Mouse (Mus musculus) testis, adult 2 months (tissue): ENCODE data around the gene Ntan1. TPM values are rescaled to one million over a fixed set of nuclear protein-coding genes. Genes with fewer than 3 reads are reported as not detected.

ENCODE experiments used
- H3K27ac ChIP-seq: fragments of 200-500 bp; 2 replicates; pipeline ENCODE4 v1.5.1; 2012; ENCODE audit warnings: low read depth, low read length; ENCODE audit not compliant: control insufficient read depth, insufficient read depth
- H3K27me3 ChIP-seq: fragments of 200-500 bp; 2 replicates; pipeline ENCODE4 v1.6.1; 2012; ENCODE audit warnings: mild to moderate bottlenecking, low read length, moderate library complexity; ENCODE audit not compliant: control insufficient read depth, insufficient read depth
- H3K36me3 ChIP-seq: fragments of 200-500 bp; 2 replicates; pipeline ENCODE4 v1.6.1; 2012; ENCODE audit warnings: mild to moderate bottlenecking, low read length; ENCODE audit not compliant: control insufficient read depth, insufficient read depth
- H3K4me1 ChIP-seq: fragments of 200-500 bp; 2 replicates; pipeline ENCODE4 v1.6.1; 2012; ENCODE audit warnings: low read length; ENCODE audit not compliant: control insufficient read depth, insufficient read depth
- H3K4me3 ChIP-seq: fragments of 200-500 bp; 2 replicates; pipeline ENCODE4 v1.5.1; 2012; ENCODE audit warnings: low read depth, mild to moderate bottlenecking, low read length, moderate library complexity, mixed read lengths; ENCODE audit not compliant: control insufficient read depth
- CTCF ChIP-seq: fragments of 200-500 bp; IDR thresholded peaks from 2 replicates; pipeline ENCODE4 v1.5.1; 2012; ENCODE audit warnings: low read depth, mild to moderate bottlenecking, inconsistent platforms, low read length, moderate library complexity; ENCODE audit not compliant: control insufficient read depth, insufficient read depth, insufficient replicate concordance
- POLR2A ChIP-seq: fragments of 200-500 bp; IDR thresholded peaks from 2 replicates; pipeline ENCODE4 v1.6.1; 2012; ENCODE audit warnings: low read depth, mild to moderate bottlenecking, inconsistent platforms, low read length, moderate library complexity; ENCODE audit not compliant: control insufficient read depth
- polyA plus RNA-seq: library from polyadenylated mRNA; depleted of rRNA; stranded (reverse); fragments of >200 nt; gene quantifications from 2 replicates; pipeline ENCODE4 v1.2.3, GENCODE M21; 2012

The Ntan1 gene
- polyA plus RNA-seq, 1 experiment, result 21.6 TPM

- Histone ChIP-seq H3K4me3 (peak overlapping the region; percentile 87), H3K27ac (no peak overlapping the region; the same call in 1 of the 2 replicates), H3K4me1 (peaks cover 7% of the 10 kb centered on the region), H3K36me3 (no peaks in the 10 kb centered on the region), H3K27me3 (no peaks in the 10 kb centered on the region)
- TF ChIP-seq CTCF (no peak), POLR2A (no peak)
These were observed 1.3 kb downstream of the Ntan1 start for GRCm38 (mm10) chr16:13819806-13820500.

GRCm38 (mm10) chr16:13820771-13821170, 2.1 kb downstream of the Ntan1 start:
- Histone ChIP-seq H3K27me3 (no peaks in the 10 kb centered on the region), H3K4me1 (peaks cover 7% of the 10 kb centered on the region), H3K36me3 (no peaks in the 10 kb centered on the region), H3K27ac (no peak overlapping the region), H3K4me3 (no peak overlapping the region)
- no peak for TF ChIP-seq CTCF
- TF ChIP-seq POLR2A, result no peak

DNA sequence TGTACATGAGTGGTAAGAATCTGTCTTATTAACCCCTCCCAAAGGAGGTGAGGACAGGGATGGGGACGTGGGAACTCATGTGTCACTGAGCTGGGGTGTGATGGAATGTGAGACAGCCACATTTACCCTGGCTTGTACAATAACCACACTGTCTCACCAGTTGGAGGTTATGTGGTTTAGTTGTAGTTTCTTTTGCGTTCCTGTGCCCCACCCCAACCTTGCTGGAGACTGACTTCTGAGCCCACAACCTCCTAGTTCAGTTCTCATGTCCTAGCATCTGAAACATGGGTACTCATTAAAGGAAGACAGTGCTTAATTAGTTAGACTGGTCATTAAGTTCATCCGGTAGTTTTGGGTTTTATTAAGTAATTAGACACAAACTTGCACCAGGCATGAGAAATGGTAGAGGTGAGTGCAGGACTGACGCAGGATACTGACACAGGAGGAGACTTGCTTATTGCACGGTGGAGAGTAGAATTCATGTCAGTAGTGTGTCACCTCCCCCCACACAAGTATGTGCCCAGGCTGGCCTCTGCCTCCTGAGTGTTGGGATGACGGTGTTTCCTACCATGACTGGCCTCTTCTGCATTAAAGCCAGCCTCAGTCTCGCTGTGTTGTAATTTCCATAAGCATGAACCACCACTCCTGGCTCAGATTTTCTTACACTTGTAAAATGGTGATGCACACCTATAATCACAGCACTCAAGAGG, 7.3 kb downstream of the Ntan1 start:
- no peaks in the 10 kb centered on the region for H3K4me1 ChIP-seq
- no peaks in the 10 kb centered on the region for H3K27me3 ChIP-seq
- H3K4me3 ChIP-seq, result no peak overlapping the region
- TF ChIP-seq POLR2A (no peak), CTCF (no peak)
- no peaks in the 10 kb centered on the region for H3K36me3 ChIP-seq
- no peak overlapping the region for H3K27ac ChIP-seq

DNA sequence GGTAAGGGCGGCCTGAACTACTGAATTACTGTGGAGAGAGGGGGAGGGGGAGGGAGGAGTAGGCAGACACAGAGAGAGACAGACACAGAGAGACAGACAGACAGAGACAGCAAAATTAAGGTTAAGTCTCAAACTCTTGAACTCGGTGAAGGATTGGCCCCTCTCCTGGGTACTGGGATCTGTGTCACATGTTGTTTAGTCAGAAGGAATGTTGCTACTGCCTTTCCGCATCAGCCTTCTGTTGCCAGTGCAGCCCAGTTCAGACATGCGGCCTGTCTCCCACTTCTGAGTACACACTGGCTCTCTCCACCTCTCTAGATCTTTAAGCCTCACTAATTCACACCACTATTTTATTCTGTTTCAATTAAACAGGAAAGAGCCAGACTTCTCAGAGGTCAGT, 7.9 kb downstream of the Ntan1 start:
- H3K4me1 ChIP-seq, result no peaks in the 10 kb centered on the region
- no peak overlapping the region for H3K27ac ChIP-seq
- no peaks in the 10 kb centered on the region for H3K27me3 ChIP-seq
- TF ChIP-seq CTCF, result no peak
- TF ChIP-seq POLR2A, result no peak
- H3K4me3 ChIP-seq, result no peak overlapping the region
- no peaks in the 10 kb centered on the region for H3K36me3 ChIP-seq

DNA sequence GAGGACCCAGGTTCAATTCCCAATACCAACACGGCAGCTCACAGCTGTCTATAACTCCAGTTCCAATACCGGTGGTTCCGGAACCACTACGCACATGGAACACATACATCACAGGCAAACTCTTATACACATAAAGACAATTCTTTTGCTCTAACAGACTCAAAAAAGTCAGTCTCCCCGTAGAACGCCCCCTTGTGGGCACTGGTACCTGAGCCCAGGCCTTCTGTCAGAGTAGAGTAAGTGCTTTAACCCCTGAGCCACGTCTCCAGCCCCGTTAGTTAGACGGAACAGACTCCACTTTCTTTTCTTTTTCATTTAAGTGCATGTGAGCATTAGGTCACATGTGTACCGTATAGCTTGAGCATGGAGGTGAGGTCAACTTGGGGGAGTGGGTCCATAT, 11.8 kb downstream of the Ntan1 start:
- Histone ChIP-seq H3K27me3 (no peaks in the 10 kb centered on the region), H3K27ac (no peak overlapping the region), H3K4me3 (peak overlapping the region; percentile 8), H3K36me3 (peaks cover 1% of the 10 kb centered on the region; the same call in 1 of the 2 replicates), H3K4me1 (no peaks in the 10 kb centered on the region)
- no peak for TF ChIP-seq POLR2A
- TF ChIP-seq CTCF, result no peak

DNA sequence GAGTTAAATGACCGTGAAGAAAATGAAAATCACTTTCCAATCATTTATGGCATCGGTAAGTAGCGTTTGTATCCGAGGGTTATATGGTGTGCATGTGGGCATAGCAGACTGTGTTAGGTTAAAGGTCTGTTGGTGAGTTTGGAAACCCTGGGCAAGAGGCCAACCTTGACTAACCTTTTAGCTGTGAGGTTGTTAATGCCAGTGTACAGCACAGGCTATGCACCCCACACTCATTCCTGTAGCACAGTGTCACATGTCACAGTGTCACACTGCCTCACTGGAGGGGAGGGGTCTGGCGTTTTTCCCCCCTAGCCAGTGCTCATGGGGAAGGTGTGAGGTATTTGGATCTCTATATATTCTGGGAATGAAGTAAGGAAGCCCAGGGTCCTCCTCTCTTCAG, 13.0 kb downstream of the Ntan1 start:
- H3K27me3 ChIP-seq, result no peaks in the 10 kb centered on the region
- H3K27ac ChIP-seq, result no peak overlapping the region
- TF ChIP-seq POLR2A (no peak), CTCF (no peak)
- H3K4me1 ChIP-seq, result no peaks in the 10 kb centered on the region
- H3K4me3 ChIP-seq, result peak overlapping the region; percentile 14
- peaks cover 1% of the 10 kb centered on the region; the same call in 1 of the 2 replicates for H3K36me3 ChIP-seq

DNA sequence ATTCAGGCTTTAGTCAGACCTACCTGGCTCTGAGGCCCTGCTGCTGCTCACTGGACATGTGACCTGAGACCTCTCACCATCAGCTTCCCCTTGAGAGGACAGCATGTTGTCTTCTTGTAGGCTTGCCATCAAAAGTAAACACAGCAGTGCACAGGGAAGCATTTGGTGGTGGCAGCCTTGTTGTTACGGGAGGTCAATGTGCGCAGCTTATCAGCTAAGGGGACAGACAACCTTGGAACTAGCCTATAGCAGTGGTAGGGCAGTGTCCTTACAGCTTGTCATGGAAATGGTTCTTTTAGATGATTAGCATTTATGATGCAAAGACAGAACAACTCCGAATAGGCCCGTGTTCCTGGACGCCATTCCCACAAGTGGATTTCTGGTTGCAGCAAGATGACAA, 15.7 kb downstream of the Ntan1 start:
- peaks cover 3% of the 10 kb centered on the region for H3K36me3 ChIP-seq
- H3K27me3 ChIP-seq, result no peaks in the 10 kb centered on the region
- no peak overlapping the region for H3K27ac ChIP-seq
- H3K4me1 ChIP-seq, result no peaks in the 10 kb centered on the region
- H3K4me3 ChIP-seq, result no peak overlapping the region
- TF ChIP-seq CTCF (no peak), POLR2A (no peak)
